36 mouse cellular contexts compared by ENCODE assay signal in the genomic region with DNA sequence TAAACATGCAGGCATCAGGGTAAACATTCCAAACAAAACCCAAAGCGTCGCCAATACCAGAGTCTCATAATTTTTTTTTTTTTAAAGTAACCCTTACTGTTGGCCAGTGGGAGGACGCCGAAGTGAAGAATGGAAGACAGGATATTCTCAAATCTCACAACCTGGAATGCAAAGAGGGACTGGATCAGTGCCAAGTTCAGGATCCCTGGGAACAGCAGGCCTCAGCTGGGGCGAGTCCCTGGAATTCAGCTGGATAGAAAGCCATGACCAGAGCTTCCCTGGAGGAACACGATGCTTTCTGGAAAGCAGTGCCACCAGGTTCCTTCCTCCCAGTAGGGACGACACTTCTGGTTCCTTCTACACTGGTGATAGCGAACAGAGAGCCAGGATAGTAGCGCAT. TPM values are rescaled to one million over a fixed set of nuclear protein-coding genes. Genes with fewer than 3 reads are reported as not detected.
DNase-seq lines count a peak whose midpoint lies in the region; ATAC-seq and TF ChIP-seq lines count a peak whose summit lies in the region.
"Had no signal": no experiment of that assay in that cellular context is flagged by ENCODE, and none has a peak within 500 bp of the region (broad histone marks: within the 10 kb centered on the region; RNA-seq: fewer than 3 reads in every experiment).

No protein-coding gene starts in this region.

- intact Hi-C loops in heart, postnatal 36 days (cut with DNase I) = no loop called here

- H3K9me3 ChIP-seq in lung, embryonic 14.5 days (ENCODE audit: low read depth, low read length) = no peaks in the 10 kb centered on the region
- H3K9me3 ChIP-seq: embryonic facial prominence, embryonic 13.5 days; forebrain, embryonic 10.5 days; forebrain, embryonic 15.5 days; hindbrain, embryonic 13.5 days; megakaryocyte, embryonic 14.5 days; midbrain, embryonic 13.5 days had no signal

- no peak overlapping the region for H3K4me2 ChIP-seq in lung, embryonic 14.5 days
- H3K4me2 ChIP-seq: embryonic facial prominence, embryonic 13.5 days; forebrain, embryonic 15.5 days; hindbrain, embryonic 13.5 days; midbrain, embryonic 13.5 days had no signal

- no peak for TF ChIP-seq CTCF in lung, embryonic 14.5 days (IDR thresholded peaks at IDR 0.05; ENCODE audit: low read depth)

- no peak overlapping the region for H3K27ac ChIP-seq in lung, embryonic 14.5 days (ENCODE audit: low read depth)
- H3K27ac ChIP-seq: embryonic facial prominence, embryonic 13.5 days; forebrain, embryonic 10.5 days; forebrain, embryonic 15.5 days; hindbrain, embryonic 13.5 days; kidney, postnatal 0 days; liver, embryonic 14.5 days; midbrain, embryonic 13.5 days had no signal

- WGBS in lung, embryonic 14.5 days = 47% methylated on average over 9 of the region's 9 CpGs

- H3K4me3 ChIP-seq in lung, embryonic 14.5 days (ENCODE audit: low read depth, low read length) = no peak overlapping the region
- H3K4me3 ChIP-seq: embryonic facial prominence, embryonic 13.5 days; forebrain, embryonic 10.5 days; forebrain, embryonic 15.5 days; hindbrain, embryonic 13.5 days; megakaryocyte, embryonic 14.5 days; midbrain, embryonic 13.5 days had no signal

- peak; percentile 86 for DNase-seq in heart, adult 11 months
- DNase-seq in heart, adult 9 months (ENCODE audit: low spot score in 2 of 2) = no peak
- DNase-seq in heart, postnatal 4 days = peak; percentile 34
- DNase-seq in heart, postnatal 36 days = no peak
- peak; percentile 51 for DNase-seq in lung, embryonic 14.5 days
- no peak for DNase-seq in lung, adult 18-20 months
- DNase-seq in lung, postnatal 4 days = peak; percentile 19 to 32
- DNase-seq in urinary bladder, adult 2 months (ENCODE audit: low spot score) = no peak
- DNase-seq: adrenal gland, adult 2 months; adrenal gland, postnatal 36 days; cerebellum, adult 18-20 months; gastrocnemius, postnatal 25 days; heart, adult 18-20 months; kidney, adult 8-10 months; liver; thymus, postnatal 14 days had no signal

- no peaks in the 10 kb centered on the region for H3K4me1 ChIP-seq in lung, embryonic 14.5 days (ENCODE audit: insufficient read depth)
- H3K4me1 ChIP-seq: embryonic facial prominence, embryonic 13.5 days; forebrain, embryonic 10.5 days; forebrain, embryonic 15.5 days; hindbrain, embryonic 13.5 days; midbrain, embryonic 13.5 days had no signal

- no peaks in the 10 kb centered on the region for H3K36me3 ChIP-seq in lung, embryonic 14.5 days (ENCODE audit: insufficient read depth)
- H3K36me3 ChIP-seq: embryonic facial prominence, embryonic 13.5 days; forebrain, embryonic 10.5 days; forebrain, embryonic 15.5 days; hindbrain, embryonic 13.5 days; midbrain, embryonic 13.5 days had no signal

- no peak for ATAC-seq in lung, embryonic 14.5 days (ENCODE audit: insufficient read depth)
- ATAC-seq: activated CD4-positive, CD25-positive, alpha-beta regulatory T cell, adult 4 months; forebrain, embryonic 15.5 days; midbrain, embryonic 13.5 days had no signal

- H3K9ac ChIP-seq in lung, embryonic 14.5 days = no peak overlapping the region
- H3K9ac ChIP-seq: embryonic facial prominence, embryonic 13.5 days; forebrain, embryonic 15.5 days; hindbrain, embryonic 13.5 days; liver, embryonic 14.5 days; midbrain, embryonic 13.5 days had no signal

- no peaks in the 10 kb centered on the region for H3K27me3 ChIP-seq in lung, embryonic 14.5 days (ENCODE audit: insufficient read depth, low read length)
- H3K27me3 ChIP-seq: CH12.LX; embryonic facial prominence, embryonic 13.5 days; midbrain, embryonic 13.5 days had no signal

RNA-seq across cellular contexts. Expression of a gene that starts 5.3 kb away (rescaled TPM):
- total RNA-seq in heart, postnatal 4 days (2021) = 10 to 100 TPM; 90.7 to 95.1 TPM
- total RNA-seq in heart, postnatal 36 days (2021) = 10 to 100 TPM; 76.8 to 82.1 TPM
- 178 and 186 TPM in 2 replicates for polyA plus RNA-seq in lung, embryonic 14.5 days (2014; fragmentation: Nextera tagmentation; extraction: Ambion mirVana)
- 102 and 112 TPM in 2 replicates for polyA plus RNA-seq in urinary bladder, adult 2 months (2012; rRNA removed)

RNA-seq across cellular contexts. Expression of a gene that starts 35.4 kb away (rescaled TPM):
- total RNA-seq in heart, postnatal 4 days (2021) = not detected
- total RNA-seq in heart, postnatal 36 days (2021) = not detected
- polyA plus RNA-seq in lung, embryonic 14.5 days (2014; fragmentation: Nextera tagmentation; extraction: Ambion mirVana) = 0.17 and 0.88 TPM in 2 replicates
- 0.04 TPM in 1 of 2 replicates, not detected in the other for polyA plus RNA-seq in urinary bladder, adult 2 months (2012; rRNA removed)
- total RNA-seq: adrenal gland, adult 2 months; adrenal gland, postnatal 36 days; common myeloid progenitor, adult 5-6 weeks; gastrocnemius, adult 18-20 months; gastrocnemius, postnatal 25 days; heart, adult 18-20 months; heart, postnatal 14 days; monocyte, adult 5-6 weeks had no signal
- polyA plus RNA-seq: adrenal gland, adult 2 months; C2C12; liver, embryonic 14.5 days had no signal

RNA-seq across cellular contexts. Expression of a gene that starts 46.0 kb away (rescaled TPM):
- total RNA-seq in heart, postnatal 4 days (2021) = 10 to 100 TPM; 17.2 to 18.8 TPM
- 10 to 100 TPM; 10.2 to 12.8 TPM for total RNA-seq in heart, postnatal 36 days (2021)
- polyA plus RNA-seq in lung, embryonic 14.5 days (2014; fragmentation: Nextera tagmentation; extraction: Ambion mirVana) = 25.0 and 25.6 TPM in 2 replicates
- polyA plus RNA-seq in urinary bladder, adult 2 months (2012; rRNA removed) = 19.4 and 21.4 TPM in 2 replicates

RNA-seq across cellular contexts. Expression of a gene that starts 48.8 kb away (rescaled TPM):
- total RNA-seq in heart, postnatal 4 days (2021) = not detected
- total RNA-seq in heart, postnatal 36 days (2021) = not detected
- 0.07 and 0.08 TPM in 2 replicates for polyA plus RNA-seq in lung, embryonic 14.5 days (2014; fragmentation: Nextera tagmentation; extraction: Ambion mirVana)
- polyA plus RNA-seq in urinary bladder, adult 2 months (2012; rRNA removed) = 0.06 and 0.18 TPM in 2 replicates
- total RNA-seq: CH12.LX; ES-E14; gastrocnemius, adult 18-20 months; gastrocnemius, postnatal 25 days; heart, adult 18-20 months; heart, postnatal 14 days; layer of hippocampus, adult 18-20 months; layer of hippocampus, postnatal 10 days; left cerebral cortex, postnatal 14 days; monocyte, adult 5-6 weeks had no signal
- polyA plus RNA-seq: C2C12; forebrain, embryonic 10.5 days; forebrain, embryonic 15.5 days; hindbrain, embryonic 13.5 days; midbrain, embryonic 13.5 days; neural tube, embryonic 14.5 days had no signal

RNA-seq across cellular contexts. Expression of a gene that starts 58.9 kb away (rescaled TPM):
- 10 to 100 TPM; 15.5 to 16.4 TPM for total RNA-seq in heart, postnatal 4 days (2021)
- 10 to 100 TPM; 13.9 to 17.7 TPM for total RNA-seq in heart, postnatal 36 days (2021)
- polyA plus RNA-seq in lung, embryonic 14.5 days (2014; fragmentation: Nextera tagmentation; extraction: Ambion mirVana) = 21.3 and 22.1 TPM in 2 replicates
- polyA plus RNA-seq in urinary bladder, adult 2 months (2012; rRNA removed) = 29.6 and 31.4 TPM in 2 replicates

Comparison
In these comparisons a context has a peak if more than half of its experiments do, and no peak if none do; other contexts are left out.
1. DNase-seq: peak in heart, adult 11 months (single experiment), heart, postnatal 4 days (single experiment), lung, embryonic 14.5 days (single experiment) and lung, postnatal 4 days (2 of 2); none in heart, adult 9 months (0 of 2), heart, postnatal 36 days (0 of 2), lung, adult 18-20 months (0 of 2) and urinary bladder, adult 2 months (single experiment).